Mouse (Mus musculus): ENCODE results near the gene Kbtbd4. TPM values are rescaled to one million over a fixed set of nuclear protein-coding genes. Genes with fewer than 3 reads are reported as not detected.

Kbtbd4 gene
- polyA plus RNA-seq, 1 experiment from 2014 or later = 32.5 TPM

- H3K4me1 ChIP-seq (ENCODE audit: insufficient read depth) = peaks cover 16% of the 10 kb centered on the region; the same call in 1 of the 2 replicates
- H3K4me3 ChIP-seq (ENCODE audit: low read depth, low read length) = peak overlapping the region; percentile 77
- no peak for TF ChIP-seq CTCF (IDR thresholded peaks at IDR 0.05; ENCODE audit: low read depth)
- H3K27ac ChIP-seq (ENCODE audit: low read depth) = peak overlapping the region; percentile 94
- DNase-seq = peak; percentile 61
- ATAC-seq (ENCODE audit: insufficient read depth) = peak; percentile 5; the same call in 1 of the 2 replicates
- peak overlapping the region; percentile 94 for H3K9ac ChIP-seq
- WGBS = 11% methylated on average over 16 of the region's 16 CpGs
- H3K4me2 ChIP-seq = peak overlapping the region; percentile 93
- H3K9me3 ChIP-seq (ENCODE audit: low read depth, low read length) = no peaks in the 10 kb centered on the region
- no peaks in the 10 kb centered on the region for H3K27me3 ChIP-seq (ENCODE audit: insufficient read depth, low read length)
- H3K36me3 ChIP-seq (ENCODE audit: insufficient read depth) = peaks cover 15% of the 10 kb centered on the region
Measured at GRCm38 (mm10) chr2:90917999-90918698, 13.6 kb downstream of the Kbtbd4 start.

DNA sequence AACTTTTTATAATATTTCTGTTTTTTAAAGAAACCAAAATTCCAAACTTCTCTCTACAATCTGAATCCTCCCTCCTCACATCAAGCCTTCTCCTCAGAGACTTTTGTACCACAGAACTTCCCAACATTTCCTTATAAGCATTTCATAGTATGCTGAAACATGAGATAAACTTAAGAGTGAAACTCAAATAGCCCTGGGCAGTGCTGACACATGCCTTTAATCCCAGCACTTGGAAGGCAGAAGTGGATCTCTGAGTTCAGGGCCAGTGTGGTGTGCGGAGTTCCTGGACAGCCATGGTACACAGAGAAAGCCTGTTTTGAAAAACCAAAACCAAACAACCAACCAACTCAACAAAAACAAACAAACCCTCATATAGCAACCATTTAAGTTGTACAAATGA, 16.6 kb downstream of the Kbtbd4 start:
- no peak for ATAC-seq (ENCODE audit: insufficient read depth)
- no peaks in the 10 kb centered on the region for H3K36me3 ChIP-seq (ENCODE audit: insufficient read depth)
- no peak overlapping the region for H3K27ac ChIP-seq (ENCODE audit: low read depth)
- no peaks in the 10 kb centered on the region for H3K9me3 ChIP-seq (ENCODE audit: low read depth, low read length)
- 64% methylated on average over 1 of the region's 1 CpGs for WGBS
- peaks cover 6% of the 10 kb centered on the region; the same call in 1 of the 2 replicates for H3K4me1 ChIP-seq (ENCODE audit: insufficient read depth)
- no peak for TF ChIP-seq CTCF (IDR thresholded peaks at IDR 0.05; ENCODE audit: low read depth)
- H3K9ac ChIP-seq = no peak overlapping the region
- no peak for DNase-seq
- H3K27me3 ChIP-seq (ENCODE audit: insufficient read depth, low read length) = no peaks in the 10 kb centered on the region
- H3K4me2 ChIP-seq = no peak overlapping the region
- no peak overlapping the region for H3K4me3 ChIP-seq (ENCODE audit: low read depth, low read length)

- Histone ChIP-seq H3K36me3 (ENCODE audit: insufficient read depth) (no peaks in the 10 kb centered on the region), H3K4me2 (no peak overlapping the region), H3K4me3 (ENCODE audit: low read depth, low read length) (no peak overlapping the region), H3K4me1 (ENCODE audit: insufficient read depth) (no peaks in the 10 kb centered on the region), H3K9ac (no peak overlapping the region), H3K9me3 (ENCODE audit: low read depth, low read length) (no peaks in the 10 kb centered on the region), H3K27me3 (ENCODE audit: insufficient read depth, low read length) (no peaks in the 10 kb centered on the region), H3K27ac (ENCODE audit: low read depth) (no peak overlapping the region)
- ATAC-seq (ENCODE audit: insufficient read depth) (no peak), DNase-seq (no peak)
- no peak for TF ChIP-seq CTCF (IDR thresholded peaks at IDR 0.05; ENCODE audit: low read depth)
- WGBS = 94% methylated on average over 2 of the region's 2 CpGs
Measured at GRCm38 (mm10) chr2:90922636-90923035, 18.1 kb downstream of the Kbtbd4 start.

DNA sequence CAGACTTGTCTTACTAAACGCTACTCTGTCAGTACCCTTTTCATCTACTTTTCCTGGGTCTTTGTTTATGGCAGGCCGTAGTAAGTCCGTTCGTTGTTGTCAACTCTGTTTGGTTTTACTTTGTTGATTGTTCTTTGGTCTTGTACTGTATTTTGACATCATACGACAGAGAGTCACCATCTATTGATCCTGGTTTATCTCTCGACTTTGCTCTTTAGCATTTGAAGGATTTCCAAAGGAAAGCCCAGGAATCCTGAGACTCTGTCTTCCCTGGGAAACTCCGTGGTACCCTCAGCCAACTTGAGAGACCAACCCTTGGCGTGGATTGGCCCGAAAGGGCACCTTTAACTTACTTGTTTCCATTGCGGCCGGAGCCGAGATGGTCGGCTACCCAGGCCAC, 24.0 kb downstream of the Kbtbd4 start:
- no peaks in the 10 kb centered on the region for H3K9me3 ChIP-seq (ENCODE audit: low read depth, low read length)
- H3K9ac ChIP-seq = no peak overlapping the region
- no peaks in the 10 kb centered on the region for H3K36me3 ChIP-seq (ENCODE audit: insufficient read depth)
- ATAC-seq (ENCODE audit: insufficient read depth) (no peak), DNase-seq (no peak)
- H3K4me3 ChIP-seq (ENCODE audit: low read depth, low read length) = no peak overlapping the region
- no peak overlapping the region for H3K4me2 ChIP-seq
- H3K27me3 ChIP-seq (ENCODE audit: insufficient read depth, low read length) = no peaks in the 10 kb centered on the region
- H3K27ac ChIP-seq (ENCODE audit: low read depth) = no peak overlapping the region
- WGBS = 81% methylated on average over 13 of the region's 13 CpGs
- no peaks in the 10 kb centered on the region for H3K4me1 ChIP-seq (ENCODE audit: insufficient read depth)
- no peak for TF ChIP-seq CTCF (IDR thresholded peaks at IDR 0.05; ENCODE audit: low read depth)

DNA sequence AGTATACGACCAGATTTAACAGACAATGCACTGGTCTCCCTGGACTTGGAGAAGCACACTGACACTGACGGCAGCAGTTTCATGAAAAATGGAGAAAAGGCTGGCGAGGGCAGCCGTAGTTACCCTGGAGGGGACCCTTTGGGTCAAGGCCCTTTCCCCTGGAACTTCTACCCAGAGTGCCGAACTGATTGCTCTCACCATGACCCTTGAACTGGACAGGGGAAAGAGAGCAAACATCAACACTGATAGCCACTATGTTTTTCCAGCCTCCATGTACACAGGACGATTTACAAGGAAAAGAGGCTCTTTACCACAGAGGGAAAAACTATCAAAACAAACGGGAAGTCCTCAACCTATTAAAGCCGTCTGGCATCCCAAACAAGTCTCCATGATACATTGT, 27.3 kb downstream of the Kbtbd4 start:
- ATAC-seq (ENCODE audit: insufficient read depth) (no peak), DNase-seq (no peak)
- H3K4me3 ChIP-seq (ENCODE audit: low read depth, low read length) = no peak overlapping the region
- H3K9ac ChIP-seq = no peak overlapping the region
- TF ChIP-seq CTCF (IDR thresholded peaks at IDR 0.05; ENCODE audit: low read depth) = no peak
- H3K4me1 ChIP-seq (ENCODE audit: insufficient read depth) = no peaks in the 10 kb centered on the region
- no peaks in the 10 kb centered on the region for H3K9me3 ChIP-seq (ENCODE audit: low read depth, low read length)
- 35% methylated on average over 8 of the region's 8 CpGs for WGBS
- H3K27me3 ChIP-seq (ENCODE audit: insufficient read depth, low read length) = no peaks in the 10 kb centered on the region
- no peak overlapping the region for H3K27ac ChIP-seq (ENCODE audit: low read depth)
- no peak overlapping the region for H3K4me2 ChIP-seq
- H3K36me3 ChIP-seq (ENCODE audit: insufficient read depth) = no peaks in the 10 kb centered on the region

DNA sequence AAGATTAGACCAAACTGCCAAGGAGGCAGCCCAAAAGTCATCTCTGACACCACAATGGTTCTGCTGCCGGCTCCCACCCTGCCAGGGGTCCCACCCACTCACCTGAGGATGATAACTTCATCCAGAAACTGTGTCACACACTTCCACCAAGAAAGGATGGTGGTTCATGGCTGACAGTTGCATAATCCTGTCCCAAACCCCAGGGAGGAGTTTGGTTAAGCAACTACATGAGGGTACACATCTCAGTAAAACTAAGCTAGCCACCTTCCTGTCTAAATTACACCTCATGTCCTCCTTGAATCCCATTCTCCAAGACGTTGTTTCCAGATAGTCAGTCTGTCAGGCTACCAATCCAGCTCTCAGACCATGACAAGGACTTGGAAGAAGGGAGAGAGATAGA, 27.7 kb downstream of the Kbtbd4 start:
- Histone ChIP-seq H3K9me3 (ENCODE audit: low read depth, low read length) (no peaks in the 10 kb centered on the region), H3K27ac (ENCODE audit: low read depth) (no peak overlapping the region), H3K4me2 (no peak overlapping the region), H3K27me3 (ENCODE audit: insufficient read depth, low read length) (no peaks in the 10 kb centered on the region), H3K36me3 (ENCODE audit: insufficient read depth) (no peaks in the 10 kb centered on the region), H3K4me3 (ENCODE audit: low read depth, low read length) (no peak overlapping the region), H3K9ac (no peak overlapping the region), H3K4me1 (ENCODE audit: insufficient read depth) (no peaks in the 10 kb centered on the region)
- TF ChIP-seq CTCF (IDR thresholded peaks at IDR 0.05; ENCODE audit: low read depth) = no peak
- DNase-seq = no peak
- ATAC-seq (ENCODE audit: insufficient read depth) = no peak
- WGBS = 45% methylated on average over 2 of the region's 2 CpGs

DNA sequence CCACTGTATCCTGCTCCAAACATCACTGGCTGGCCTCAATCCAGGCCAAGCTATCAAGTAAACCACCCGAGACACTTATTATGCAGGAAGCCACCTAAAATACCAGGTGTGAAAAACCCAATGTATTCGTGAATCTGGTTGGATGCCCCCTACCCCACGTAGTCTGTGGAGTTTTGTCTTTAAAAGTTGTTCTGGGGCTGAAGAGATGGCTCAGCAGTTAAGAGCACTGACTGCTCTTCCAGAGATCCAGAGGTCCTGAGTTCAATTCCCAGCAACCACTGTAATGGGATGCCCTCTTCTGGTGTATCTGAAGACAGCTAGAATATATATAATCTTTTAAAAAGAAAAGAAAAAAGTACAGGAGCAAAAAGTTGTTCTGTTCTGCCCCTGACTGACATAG, 33.8 kb downstream of the Kbtbd4 start:
- TF ChIP-seq CTCF (IDR thresholded peaks at IDR 0.05; ENCODE audit: low read depth) = no peak
- H3K4me1 ChIP-seq (ENCODE audit: insufficient read depth) = peaks cover 16% of the 10 kb centered on the region
- no peaks in the 10 kb centered on the region for H3K36me3 ChIP-seq (ENCODE audit: insufficient read depth)
- ATAC-seq (ENCODE audit: insufficient read depth) (no peak), DNase-seq (no peak)
- no peak overlapping the region for H3K9ac ChIP-seq
- no peaks in the 10 kb centered on the region for H3K27me3 ChIP-seq (ENCODE audit: insufficient read depth, low read length)
- H3K27ac ChIP-seq (ENCODE audit: low read depth) = no peak overlapping the region
- no peak overlapping the region for H3K4me2 ChIP-seq
- 63% methylated on average over 3 of the region's 3 CpGs for WGBS
- no peak overlapping the region for H3K4me3 ChIP-seq (ENCODE audit: low read depth, low read length)
- no peaks in the 10 kb centered on the region for H3K9me3 ChIP-seq (ENCODE audit: low read depth, low read length)
